Mouse (Mus musculus): ENCODE results near the gene 5730596B20Rik.

Gene 5730596B20Rik

DNA sequence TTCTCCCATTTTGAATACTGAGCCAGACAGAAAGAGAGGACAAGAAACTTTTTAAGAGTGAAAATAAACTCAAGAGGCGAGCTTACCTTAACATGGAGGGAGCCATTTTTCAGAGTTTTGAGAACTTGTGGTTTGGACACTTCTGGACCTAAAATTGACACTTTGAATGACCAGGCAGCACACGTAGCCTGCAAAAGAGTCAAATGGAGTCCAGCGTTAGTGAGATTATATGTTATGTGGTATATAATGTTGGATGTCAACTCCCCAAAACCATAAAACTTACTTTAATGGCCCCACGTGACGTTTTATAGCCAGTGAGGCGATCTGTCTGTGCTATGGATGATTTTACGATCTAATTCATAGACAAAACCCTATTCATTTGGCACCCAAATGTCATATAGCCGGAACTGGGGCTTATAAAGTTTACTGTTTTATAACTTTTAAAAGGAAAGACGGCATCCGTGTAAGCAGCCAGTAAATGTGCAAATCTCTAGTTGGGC lies 23.5 kb downstream of the 5730596B20Rik start:
- no peak for DNase-seq

DNA sequence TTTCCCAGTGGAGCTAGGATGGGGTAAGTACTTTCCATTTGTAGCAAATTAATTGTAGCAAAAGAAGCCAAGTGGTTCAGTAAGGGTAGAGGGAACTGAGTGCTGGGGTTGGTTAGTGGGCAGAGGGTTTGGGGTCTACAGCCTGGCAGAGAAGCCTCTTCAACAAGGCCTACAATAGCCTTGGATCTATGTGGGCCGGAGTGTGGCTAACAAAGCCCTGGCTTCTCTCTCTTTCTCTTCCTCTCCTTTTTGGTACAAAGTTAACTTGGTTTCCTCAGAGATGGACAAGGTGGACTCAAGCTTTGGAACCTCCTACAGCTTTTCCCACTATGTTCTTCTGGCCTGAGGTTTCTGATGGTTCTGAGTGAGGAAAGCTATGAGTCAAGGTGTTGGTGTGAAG lies 24.0 kb downstream of the 5730596B20Rik start:
- no peak for DNase-seq

DNA sequence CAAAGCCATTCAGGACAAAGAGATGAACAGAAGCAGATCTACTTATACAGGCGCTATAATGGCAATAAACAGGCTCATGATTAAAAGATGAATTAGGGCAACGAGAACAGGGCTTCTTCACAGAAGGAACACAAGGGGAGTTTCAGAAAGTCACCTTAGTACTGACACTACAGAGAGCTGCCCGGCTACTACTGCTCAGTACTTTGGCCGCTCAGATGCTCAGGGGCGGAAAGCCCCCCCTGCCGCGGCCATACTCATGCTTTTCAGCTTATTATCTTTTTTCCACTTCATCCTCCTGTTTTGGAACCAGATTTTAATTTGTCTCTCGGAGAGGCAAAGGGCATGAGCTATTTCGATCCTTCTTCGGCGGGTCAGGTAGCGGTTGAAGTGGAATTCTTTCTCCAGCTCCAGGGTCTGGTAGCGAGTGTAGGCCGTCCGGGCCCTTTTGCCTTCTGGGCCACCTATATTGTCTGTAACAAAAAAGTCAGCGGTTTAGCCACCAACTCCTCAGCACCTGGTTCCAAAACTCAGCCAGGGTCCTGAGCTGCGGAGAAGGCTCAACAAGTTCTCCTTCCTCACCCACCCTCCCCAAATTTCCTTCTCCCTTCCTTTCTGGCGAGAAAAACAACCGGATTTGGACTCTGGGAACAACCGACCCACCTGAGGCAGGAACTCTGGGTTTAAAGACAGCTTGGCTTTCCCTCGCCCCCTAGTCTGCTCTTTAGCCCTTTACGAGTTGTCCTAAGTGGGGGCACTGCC lies 25.2 kb downstream of the 5730596B20Rik start:
- DNase-seq = no peak

DNA sequence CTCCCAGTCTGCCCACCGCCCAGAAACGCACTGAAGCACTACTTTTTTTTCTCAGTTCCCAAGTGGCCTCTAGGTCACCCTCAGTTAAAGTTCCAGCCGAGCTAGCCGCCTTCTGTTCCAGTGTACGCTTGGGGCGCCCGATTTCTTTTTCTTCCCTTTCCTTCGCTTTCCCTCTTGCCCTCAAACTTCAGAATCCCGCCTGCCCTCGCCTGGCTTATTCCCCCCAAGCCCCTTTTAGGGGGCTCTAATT lies 25.7 kb downstream of the 5730596B20Rik start:
- no peak for DNase-seq

DNA sequence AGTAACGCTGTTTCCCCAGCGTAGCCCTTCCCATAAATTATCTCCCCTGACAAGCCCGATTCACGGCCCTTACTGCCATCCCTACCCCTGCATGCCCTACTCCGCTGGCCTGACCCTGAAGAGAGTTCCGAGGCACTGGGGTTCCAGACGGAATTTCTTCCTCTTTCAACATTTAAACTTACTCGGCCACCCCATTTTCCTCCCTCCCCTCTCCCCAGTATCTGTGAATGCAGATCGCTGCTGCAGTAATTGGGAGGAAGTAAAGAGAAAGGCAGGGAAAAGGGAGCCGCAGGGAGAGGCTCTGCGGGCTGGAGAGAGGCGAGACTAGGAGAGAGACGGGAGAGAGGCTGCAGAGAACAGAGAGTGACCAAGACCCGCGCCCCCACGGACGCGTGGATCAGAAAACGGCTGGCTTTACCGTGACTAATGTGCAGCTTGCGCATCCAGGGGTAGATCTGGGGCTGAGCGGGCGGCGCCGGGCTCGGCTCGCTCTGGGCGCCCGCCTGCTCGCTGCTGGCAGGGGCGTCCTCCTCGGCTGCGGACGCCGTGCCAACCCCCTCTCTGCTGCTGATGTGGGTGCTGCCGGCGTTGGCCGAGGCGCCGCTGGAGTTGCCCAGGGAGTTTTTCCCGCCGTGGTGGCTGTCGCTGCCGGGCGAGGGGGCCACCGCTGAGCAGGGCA lies 26.2 kb downstream of the 5730596B20Rik start:
- DNase-seq = no peak

DNA sequence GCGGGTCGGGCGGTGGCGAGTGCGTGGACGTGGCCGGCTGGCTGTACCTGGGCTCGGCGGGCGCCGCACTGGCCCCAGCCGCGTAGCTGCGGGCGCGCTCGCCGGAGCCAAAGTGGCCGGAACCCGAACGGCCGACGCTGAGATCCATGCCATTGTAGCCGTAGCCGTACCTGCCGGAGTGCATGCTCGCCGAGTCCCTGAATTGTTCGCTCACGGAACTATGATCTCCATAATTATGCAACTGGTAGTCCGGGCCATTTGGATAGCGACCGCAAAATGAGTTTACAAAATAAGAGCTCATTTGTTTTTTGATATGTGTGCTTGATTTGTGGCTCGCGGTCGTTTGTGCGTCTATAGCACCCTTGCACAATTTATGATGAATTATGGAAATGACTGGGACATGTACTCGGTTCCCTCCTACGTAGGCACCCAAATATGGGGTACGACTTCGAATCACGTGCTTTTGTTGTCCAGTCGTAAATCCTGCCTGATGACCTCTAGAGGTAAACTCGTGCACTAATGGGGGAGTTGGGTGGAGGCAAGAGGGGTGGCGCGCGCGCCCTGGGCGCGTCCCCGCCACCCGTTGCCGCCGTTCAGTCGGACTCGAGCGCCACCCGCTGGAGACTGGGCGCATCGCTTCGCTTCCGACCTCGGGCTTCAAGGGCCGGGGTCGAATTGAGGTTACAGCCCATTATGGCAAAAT lies 26.9 kb downstream of the 5730596B20Rik start, which contains the start of gene Hoxa5:
Gene Hoxa5 (minus strand): TSS at position 538 of the 703 bp plus-strand sequence.
- no peak for DNase-seq

DNA sequence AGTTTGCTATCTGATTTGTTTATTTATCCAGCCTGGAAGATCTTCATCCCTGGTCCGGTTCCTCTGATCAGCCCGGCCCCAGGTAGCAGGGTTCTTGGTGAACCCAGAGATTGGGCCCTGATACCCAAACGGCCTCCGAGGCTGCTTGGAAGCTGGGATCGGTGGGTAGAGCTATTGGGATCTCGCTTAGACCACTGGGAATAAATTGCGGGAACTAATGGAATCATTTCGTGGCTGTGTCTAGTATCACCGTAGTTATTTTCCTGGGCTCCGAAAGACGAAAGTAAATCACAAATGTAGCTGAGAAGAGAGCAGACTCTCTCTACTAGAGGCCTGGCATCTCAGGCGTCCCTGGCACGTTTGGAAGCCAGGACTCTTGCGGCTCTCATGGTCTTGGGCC lies 27.9 kb downstream of the 5730596B20Rik start:
- no peak for DNase-seq

DNA sequence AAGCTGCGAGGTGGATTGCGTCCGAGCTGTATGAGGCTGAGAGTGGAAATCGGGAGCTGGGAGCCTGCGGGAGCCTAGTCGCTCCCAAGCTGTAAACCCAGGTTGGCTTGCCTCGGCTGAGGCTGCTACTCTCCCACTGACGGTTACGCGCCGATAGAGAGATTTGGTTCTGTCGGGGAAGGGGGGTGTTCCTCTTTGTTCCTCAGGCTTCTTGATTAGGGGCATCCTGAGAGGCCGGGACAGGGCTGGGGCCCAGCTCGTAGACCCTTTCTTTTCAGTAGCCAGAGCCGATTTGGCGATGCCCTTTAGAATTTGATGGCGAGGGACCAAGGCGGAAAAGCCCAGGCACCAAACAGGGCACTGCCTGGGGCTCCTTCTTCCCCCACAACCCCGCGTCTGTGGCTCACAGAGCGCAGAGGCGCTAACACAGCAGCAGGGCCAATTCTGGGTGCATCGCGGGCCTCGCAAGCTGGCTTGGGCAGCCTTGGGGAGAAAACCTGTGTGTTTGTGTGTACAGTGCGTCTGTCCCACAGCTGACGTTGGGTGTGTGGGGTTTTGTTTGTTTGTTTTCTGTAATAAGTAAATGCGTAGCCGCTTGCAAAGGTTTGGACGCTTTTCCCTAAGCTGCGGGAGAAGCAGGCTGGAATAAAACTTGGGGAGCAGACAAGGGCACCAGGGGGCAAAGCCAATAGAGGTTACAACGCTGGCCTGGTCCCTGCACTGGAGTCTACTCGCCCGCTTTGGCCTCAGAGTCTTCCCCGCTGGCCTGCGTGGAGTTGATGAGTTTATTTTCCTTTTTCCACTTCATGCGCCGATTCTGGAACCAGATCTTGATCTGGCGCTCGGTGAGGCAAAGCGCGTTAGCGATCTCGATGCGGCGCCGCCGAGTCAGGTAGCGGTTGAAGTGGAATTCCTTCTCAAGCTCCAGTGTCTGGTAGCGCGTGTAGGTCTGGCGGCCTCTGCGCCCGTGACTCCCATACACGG lies 28.6 kb downstream of the 5730596B20Rik start:
- DNase-seq = no peak

DNA sequence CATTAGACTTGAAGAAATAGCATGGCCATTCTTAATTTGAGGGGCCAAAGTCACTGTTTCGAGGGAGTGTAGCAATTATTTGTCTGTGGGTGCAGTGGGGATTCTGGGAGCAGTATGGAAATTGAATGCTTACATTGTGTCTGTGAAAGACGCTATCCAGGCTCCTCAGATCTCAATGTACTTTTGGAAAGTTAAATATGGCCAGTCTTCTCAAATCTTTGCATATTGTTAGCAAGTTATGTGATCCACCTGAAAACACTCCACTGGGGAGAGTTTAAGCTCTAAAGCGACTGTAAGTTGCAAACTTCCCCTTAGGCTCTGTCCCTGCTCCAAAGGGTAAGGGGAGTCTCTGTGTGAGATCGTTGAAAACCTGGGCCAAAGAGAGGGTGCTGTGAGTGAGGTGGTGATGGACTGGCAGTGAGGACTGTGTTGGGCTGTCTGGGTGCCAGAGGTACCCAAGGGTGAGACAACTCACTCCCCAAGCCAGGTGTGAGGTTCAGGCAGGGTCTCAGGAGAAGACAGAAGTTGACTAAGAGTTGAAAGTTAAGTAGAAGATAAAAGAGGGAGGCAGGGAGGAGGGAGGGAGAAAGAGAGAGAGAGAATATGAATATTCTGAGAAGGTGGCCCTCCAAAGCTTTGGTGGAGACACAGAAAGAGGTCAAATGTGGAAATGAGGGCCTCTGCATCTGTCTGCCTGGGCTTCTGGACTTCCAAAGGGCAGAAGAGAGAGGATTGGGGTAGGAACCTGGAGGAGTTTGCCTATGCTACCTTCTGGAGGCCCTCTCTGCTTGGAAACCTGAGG lies 29.8 kb downstream of the 5730596B20Rik start:
- no peak for DNase-seq

DNA sequence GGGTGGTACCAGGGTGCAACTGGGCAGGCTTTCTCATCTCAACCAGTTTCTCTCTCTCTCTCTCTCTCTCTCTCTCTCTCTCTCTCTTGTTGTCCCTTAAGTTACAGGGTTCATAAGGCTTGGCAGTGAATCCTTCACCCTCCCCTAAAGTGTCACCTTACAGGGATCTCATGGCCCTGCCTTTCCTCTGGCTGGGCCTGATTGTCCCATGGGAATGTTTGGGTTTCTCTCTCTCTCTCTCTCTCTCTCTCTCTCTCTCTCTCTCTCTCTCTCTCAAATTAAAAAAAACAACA lies 30.3 kb downstream of the 5730596B20Rik start:
- DNase-seq = no peak

DNA sequence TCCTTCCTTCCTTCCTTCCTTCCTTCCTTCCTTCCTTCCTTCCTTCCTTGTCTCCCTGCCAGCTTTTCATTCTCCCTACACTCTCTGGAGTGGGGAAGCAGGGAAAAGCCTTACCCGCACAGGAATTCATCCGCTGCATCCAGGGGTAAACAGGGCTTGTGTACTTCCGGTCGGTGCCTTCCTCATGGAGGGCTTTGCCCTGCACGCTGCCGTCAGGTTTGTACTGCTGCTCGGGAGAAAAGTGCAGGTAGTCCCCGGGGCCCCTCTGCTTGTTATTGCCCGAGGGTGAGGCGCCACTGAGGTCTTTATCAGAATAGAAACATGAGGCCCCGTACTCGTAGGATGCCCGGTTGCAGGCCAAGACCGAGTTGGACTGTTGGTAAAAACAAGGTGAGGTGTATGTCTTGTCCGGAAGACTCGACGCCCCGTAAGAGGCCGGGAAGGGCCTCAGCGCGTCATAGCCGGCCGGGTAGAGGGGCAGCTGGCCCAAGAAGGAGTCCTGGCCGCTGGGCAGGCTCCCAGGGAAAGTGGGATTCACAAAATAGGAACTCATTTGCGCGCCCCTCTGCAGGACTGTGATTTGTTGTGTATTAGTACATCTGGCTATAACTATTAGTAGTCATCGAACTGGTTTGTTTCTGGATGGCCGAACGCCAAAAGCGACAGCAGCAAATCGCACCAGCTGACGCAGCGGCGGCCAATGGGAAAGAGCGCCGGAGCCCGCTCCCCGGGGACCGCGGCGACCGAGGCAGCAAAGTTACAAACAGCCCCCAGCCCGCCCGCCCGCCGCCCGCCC lies 31.0 kb downstream of the 5730596B20Rik start, which contains the start of gene Hoxa6:
Gene Hoxa6 (minus strand): TSS at position 651 of the 796 bp plus-strand sequence.
- no peak for DNase-seq

DNA sequence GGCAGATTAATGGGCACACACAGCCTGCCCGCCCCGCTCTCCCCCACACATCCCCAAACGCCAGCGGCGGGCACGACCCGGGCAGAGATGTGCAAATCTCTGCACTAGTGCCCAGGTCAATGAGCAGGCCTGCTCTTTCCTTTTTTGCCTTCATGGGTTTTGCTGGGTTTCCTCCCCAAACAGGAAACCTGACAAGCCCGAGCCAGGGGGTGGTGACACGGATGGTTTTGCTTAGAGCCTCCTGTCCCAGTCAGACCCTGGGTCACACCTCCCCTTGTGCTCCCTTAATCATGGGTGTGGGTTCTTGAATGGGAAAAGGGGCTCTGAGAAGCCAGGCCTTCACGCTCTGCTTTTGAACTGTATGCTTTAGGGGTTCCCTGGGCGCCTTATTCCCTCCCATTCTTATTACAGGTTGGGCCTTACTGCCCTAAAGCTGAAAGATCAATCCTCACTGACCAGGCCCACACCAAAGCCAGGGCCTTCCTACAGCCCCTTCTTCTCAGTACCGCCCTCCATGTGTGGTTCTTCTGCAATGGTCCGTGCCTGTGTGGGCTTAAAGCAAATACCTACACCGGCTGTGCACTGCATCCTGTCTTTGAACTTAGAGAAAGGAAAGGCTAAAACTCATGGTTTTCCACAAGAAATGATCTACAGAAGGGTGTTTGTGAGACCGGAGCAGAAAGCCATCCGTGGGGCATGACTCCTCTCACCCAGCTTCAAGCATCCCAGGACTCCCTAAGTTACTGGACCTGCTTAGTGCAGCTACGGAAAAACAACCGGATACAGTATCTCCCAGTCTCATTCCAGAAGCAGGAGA lies 31.8 kb downstream of the 5730596B20Rik start:
- DNase-seq = no peak

DNA sequence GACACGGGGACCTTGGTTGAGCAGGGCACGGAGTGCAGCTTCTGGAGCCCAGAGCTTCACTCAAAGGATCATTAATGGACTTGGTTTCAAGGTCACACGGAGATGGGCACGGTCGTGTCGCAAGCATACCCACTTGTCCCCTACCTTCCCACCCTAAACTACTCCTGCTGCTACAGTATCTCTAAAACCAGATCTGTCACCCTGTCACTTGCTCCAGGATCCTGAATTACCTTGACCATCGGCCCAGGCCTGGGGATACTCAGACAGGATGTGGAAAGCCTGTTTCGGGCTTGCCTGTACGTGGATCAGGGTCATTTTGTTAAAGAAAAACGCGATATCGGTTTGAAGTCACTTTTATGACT lies 32.4 kb downstream of the 5730596B20Rik start:
- DNase-seq = no peak

DNA sequence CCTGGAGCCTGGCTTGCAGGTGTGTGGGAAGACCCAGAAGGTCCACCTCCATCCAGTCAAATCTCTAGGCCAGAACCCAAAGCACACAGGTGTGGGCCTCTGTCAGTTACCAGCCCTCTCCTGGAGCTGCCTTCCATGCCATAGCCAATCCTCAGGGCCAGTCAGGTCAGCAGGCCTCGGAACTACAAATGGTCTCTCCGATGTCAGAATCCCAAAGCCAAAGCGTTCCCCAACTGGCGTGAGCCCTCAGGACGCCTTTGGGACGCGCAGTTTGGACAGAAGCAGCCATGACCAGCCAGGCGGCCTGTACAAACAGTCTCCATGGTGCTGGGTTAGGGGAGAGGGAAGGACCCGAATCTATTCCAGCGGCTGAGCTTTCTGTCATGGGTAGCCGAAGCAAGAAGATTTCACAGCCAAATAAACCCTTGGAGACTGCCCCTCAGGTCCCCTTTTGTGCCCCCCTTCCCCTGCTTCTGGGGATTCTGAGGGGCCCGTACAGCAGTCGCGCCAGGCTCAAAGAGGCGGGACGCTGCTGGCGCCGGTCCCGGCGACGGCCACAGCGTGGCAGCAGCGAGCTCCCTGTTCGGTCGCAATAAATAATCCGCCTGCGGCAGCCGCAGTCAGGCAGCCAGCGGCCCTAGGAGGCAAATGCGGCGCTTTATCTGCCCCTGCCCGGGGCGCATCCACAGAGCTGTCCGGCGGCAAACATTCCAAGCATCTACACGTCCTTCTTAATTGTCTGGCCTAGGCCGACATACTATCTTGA lies 34.1 kb downstream of the 5730596B20Rik start:
- DNase-seq = peak; percentile 55 to 74

DNA sequence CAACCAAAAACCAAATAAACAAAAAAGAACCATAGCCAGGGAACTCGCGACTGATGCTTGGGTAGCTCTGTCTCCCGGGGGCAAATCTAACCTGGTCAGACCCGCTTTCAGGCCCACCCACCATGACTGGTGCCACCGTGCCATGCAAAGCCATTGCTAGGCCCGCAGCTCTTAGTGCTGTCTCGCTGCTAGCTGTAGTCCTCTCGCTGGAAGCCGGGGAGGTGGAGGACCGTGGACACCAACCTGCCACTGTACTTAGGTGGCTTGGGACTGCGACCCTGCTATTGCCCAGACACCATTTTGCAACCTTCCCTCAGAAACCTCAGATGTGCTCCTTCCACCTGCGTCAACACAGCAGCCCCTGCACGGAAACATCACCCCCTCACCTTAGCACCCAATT lies 34.7 kb downstream of the 5730596B20Rik start:
- DNase-seq = peak in 1 of 2 experiments; percentile 24

DNA sequence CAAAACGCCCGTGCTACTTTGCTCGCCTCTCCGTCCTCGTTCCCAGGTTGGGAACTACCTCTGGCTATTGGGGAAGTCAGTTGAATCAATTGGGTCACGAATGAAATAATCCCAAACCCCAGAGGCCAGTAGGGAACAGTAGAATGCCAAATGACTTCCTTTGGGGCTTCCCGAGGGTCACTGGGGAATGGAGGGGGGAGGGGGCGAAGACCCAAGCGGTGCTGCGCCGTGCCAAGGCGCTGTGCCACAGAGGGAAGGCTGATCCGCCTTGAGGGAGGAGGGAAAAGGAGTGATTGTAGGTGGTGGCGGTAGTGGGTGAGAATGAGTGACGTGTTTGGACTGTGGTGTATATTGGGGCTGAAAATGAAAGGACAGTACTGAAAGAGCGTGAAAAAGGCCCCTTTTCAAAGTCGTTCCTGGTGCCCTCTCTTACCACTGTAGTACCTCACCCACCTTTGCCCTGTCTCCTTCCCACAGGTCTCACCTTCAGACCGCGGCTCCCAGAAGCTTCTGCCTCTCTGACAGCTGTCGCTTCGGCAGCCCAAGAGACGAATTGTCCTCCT lies 35.3 kb downstream of the 5730596B20Rik start:
- no peak for DNase-seq

DNA sequence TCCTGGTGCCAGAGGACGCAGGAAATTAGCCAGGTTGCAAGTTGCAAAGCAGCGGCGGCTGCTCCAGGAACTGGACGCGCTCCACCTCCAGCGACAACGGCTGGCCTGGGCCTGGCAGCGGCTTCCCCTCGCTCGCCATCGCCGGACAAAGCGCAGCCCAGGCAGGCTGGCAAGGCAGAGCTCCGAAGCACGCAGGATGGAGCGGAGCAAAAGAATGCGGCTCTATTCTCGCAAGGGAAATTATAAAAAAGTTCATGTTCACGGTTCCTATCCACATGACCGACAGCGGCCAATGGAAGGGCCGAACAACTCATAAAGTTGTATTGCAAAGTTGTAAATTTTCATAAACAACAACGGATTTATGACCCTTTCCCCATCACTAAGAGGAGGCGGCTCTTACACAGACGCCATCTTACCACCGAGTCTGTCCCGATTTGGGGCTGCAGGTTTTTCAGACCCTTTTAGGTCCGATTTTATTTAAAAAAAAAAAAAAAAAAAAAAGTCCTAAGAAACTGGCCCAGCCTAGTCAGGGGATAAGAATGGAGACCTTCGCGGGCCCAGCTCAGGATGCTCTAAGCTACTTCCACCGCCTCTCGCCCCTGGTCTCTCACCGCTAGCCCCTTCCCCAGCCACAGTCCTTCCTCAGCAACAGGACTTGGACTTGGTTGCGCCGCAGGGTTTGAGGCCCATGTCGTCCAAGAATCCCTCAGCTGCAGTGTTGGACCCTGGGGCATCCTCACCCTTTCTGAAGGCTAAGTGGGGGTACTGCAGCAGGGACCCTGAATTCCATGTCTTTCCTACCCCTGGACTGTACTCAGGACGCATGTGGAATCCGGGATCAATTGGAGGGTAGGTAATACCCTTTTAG lies 36.1 kb downstream of the 5730596B20Rik start, which contains the start of the genes Hoxa3 and Gm28308:
Gene Hoxa3 (minus strand): TSS at position 218 of the 868 bp plus-strand sequence.
Gene Gm28308 (minus strand): TSS at position 221 of the 868 bp plus-strand sequence.
- DNase-seq = peak in 1 of 2 experiments; percentile 28

DNA sequence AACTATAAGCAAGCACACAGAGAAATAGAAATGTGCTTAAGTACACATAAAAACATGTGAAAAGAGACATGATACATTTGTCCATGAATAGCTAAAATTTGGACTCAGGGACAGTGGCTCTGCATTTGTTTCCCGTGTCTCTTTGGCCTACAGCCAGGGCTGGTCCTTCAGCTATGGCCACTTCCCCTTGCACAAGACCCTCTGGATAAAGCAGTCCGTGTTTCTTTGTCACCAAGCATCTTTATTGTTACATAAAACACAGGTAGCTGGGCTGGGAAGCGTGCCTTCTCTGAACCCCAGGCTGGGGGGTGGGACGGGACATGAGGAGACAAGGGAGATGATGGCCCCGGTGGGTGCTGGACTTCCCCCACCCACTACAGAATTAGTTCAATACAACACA lies 37.0 kb downstream of the 5730596B20Rik start:
- DNase-seq = no peak

All from spleen, adult 18-20 months (tissue).